Mouse (Mus musculus) heart, adult 9 months (tissue): ENCODE measurements around the gene Fthl17b.
"Not testable (repeated sequence)": the region's sequence is repeated elsewhere in the genome, so short reads cannot be mapped to it uniquely, and the experiment has no call there.

Experiments
- DNase-seq, 2 experiments: peaks; one replicate each; pipeline ENCODE4 v3.0.0; 2022; ENCODE audit warnings: low spot score in 2 of 2

The Fthl17b gene

DNA sequence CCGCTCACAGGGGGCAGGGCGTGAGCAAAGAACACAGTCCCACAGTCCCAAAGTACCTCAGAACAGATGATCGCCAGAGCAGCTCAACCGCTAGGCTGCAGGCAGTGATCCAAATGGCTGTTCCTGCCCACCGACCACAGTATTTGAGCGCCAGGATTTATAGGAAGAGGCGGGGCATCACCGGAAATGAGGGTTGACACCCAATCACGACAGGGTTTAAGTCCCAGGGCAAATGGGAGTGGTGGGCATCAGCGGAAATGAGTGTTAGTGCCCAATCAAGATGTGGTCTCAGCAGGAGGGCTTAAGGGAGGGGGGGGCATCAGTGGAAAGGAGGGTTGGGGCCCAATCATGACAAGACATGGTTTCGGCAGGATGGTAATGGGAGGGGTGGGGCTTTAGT lies at the start of gene Fthl17b:
Gene Fthl17b (minus strand): TSS at position 101 of the 400 bp plus-strand sequence.
- not testable (repeated sequence) for DNase-seq

GRCm38 (mm10) chrX:8986655-8987054 lies 23.9 kb upstream of the Fthl17b start, which contains the start of gene Fthl17d:
TSS of gene Fthl17d (minus strand) at chrX:8986755.
- DNase-seq = not testable (repeated sequence)

- not testable (repeated sequence) for DNase-seq
These were observed 13.7 kb upstream of the Fthl17b start, which contains the start of gene Fthl17c for GRCm38 (mm10) chrX:8976459-8976858. TSS of gene Fthl17c (minus strand) at chrX:8976559.

- DNase-seq = not testable (repeated sequence)
These were observed 1.8 kb upstream of the Fthl17b start for GRCm38 (mm10) chrX:8964618-8965017.

DNA sequence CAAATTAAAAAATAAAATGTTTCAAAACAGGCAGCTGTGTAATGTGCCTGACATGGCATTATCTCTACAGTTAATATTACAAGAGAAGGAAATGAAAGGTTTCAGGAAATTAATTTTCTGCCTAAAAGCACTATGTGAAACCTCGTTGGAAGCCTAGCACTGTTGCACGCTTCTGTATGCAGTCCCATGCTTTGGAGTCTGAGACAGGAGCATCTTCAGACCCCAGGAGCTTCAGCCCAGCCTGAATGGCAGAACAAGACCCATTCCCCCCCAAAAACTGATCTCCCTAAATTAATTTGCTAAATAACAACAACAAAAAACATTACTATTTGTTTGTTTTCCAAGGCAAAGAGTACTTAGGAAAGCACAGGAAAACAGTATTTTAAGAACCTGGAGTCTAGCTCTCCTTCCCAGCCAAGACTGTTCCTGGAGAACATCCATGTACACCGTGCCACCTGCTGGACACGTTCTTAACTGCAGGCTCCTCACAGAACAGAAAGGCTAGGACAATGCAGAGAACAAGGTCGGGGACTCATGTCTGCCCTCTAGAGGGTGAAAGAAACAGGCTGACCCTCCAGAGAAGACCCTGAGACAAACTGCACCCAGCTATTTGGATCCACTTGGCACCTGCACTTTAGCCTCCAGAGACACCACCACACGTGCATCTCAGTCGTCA lies 14.5 kb downstream of the Fthl17b start:
- peak; percentile 37 to 65 for DNase-seq

GRCm38 (mm10) chrX:8944041-8944440 lies 18.7 kb downstream of the Fthl17b start:
- no peak for DNase-seq

DNA sequence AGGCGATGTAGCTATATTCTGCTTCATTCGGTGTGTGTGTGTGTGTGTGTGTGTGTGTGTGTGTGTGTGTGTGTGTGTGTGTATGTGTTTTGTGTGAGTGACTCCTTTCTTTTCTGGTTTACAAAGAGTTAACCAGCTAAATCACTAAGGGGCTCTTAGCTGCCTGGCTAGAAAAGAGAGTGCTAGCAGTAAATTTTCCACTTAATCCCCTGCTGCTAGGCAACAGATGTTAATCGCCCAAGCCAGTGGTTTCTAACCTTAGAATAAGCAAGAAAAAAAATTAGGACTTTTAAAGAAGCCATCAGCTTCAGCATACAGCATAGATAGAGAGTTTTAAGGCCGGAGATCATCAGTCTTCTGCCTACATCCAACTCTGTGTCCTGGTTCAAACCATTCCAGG lies 35.5 kb downstream of the Fthl17b start:
- DNase-seq = no peak

GRCm38 (mm10) chrX:8921813-8922607 lies 40.8 kb downstream of the Fthl17b start:
- no peak for DNase-seq

DNA sequence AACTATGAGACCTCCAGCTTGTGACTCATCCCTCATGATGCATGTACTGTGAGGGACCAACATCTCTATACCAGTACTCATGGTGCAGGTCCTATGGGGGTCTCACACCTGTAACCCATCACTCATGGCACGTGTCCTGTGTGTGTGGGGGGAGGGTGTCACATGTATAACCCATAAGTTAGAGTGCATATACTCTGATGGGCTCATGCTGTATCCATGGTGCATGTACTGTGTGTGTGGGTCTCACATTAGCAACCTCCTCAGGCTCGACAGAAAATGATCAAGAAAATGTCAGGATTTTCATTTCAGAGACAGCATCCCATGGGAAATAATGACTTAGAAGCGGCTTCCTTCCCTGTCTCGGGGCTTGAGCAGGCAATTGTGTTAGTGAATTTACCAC lies 41.7 kb downstream of the Fthl17b start:
- no peak for DNase-seq
